Mouse (Mus musculus): Measurements from ENCODE around the gene AI481877. TPM values are rescaled to one million over a fixed set of nuclear protein-coding genes. Genes with fewer than 3 reads are reported as not detected.

The AI481877 gene
- polyA plus RNA-seq, 1 experiment: not detected

GRCm38 (mm10) chr4:59173181-59173922 is 34.6 kb upstream of the AI481877 start:
- whole genome bisulfite sequencing: 84% methylated on average over 2 of the region's 2 CpGs

GRCm38 (mm10) chr4:59172616-59173015 is 33.8 kb upstream of the AI481877 start:
- H3K4me1 ChIP-seq (ENCODE audit: control insufficient read depth, insufficient read depth, low read length): no peaks in the 10 kb centered on the region
- no peak overlapping the region for H3K4me3 ChIP-seq (replicated peaks; ENCODE audit: insufficient read depth, low read depth, low read length)
- no peak overlapping the region for H3K27ac ChIP-seq (ENCODE audit: insufficient read depth, low read length)
- WGBS: 36% methylated on average over 2 of the region's 2 CpGs
- H3K27me3 ChIP-seq (ENCODE audit: control insufficient read depth, insufficient read depth, low read length): no peaks in the 10 kb centered on the region
- no peak for TF ChIP-seq CTCF (IDR thresholded peaks at IDR 0.05; ENCODE audit: borderline replicate concordance, insufficient read depth, low read depth, low read length)
- TF ChIP-seq POLR2A (IDR thresholded peaks at IDR 0.05; ENCODE audit: borderline replicate concordance, insufficient read depth, low read length): no peak
- no peak for DNase-seq

More at GRCm38 (mm10) chr4:59173181-59173922, 34.6 kb upstream of the AI481877 start:
- H3K4me1 ChIP-seq (ENCODE audit: control insufficient read depth, insufficient read depth, low read length): no peaks in the 10 kb centered on the region
- DNase-seq: no peak
- H3K27me3 ChIP-seq (ENCODE audit: control insufficient read depth, insufficient read depth, low read length): no peaks in the 10 kb centered on the region
- H3K4me3 ChIP-seq (replicated peaks; ENCODE audit: insufficient read depth, low read depth, low read length): no peak overlapping the region
- no peak overlapping the region for H3K27ac ChIP-seq (ENCODE audit: insufficient read depth, low read length)
- TF ChIP-seq POLR2A (IDR thresholded peaks at IDR 0.05; ENCODE audit: borderline replicate concordance, insufficient read depth, low read length) (no peak), CTCF (IDR thresholded peaks at IDR 0.05; ENCODE audit: borderline replicate concordance, insufficient read depth, low read depth, low read length) (no peak)

GRCm38 (mm10) chr4:59169981-59170380 is 31.2 kb upstream of the AI481877 start:
- Histone ChIP-seq H3K4me3 (replicated peaks; ENCODE audit: insufficient read depth, low read depth, low read length) (no peak overlapping the region), H3K4me1 (ENCODE audit: control insufficient read depth, insufficient read depth, low read length) (no peaks in the 10 kb centered on the region), H3K27me3 (ENCODE audit: control insufficient read depth, insufficient read depth, low read length) (no peaks in the 10 kb centered on the region), H3K27ac (ENCODE audit: insufficient read depth, low read length) (no peak overlapping the region)
- 75% methylated on average over 5 of the region's 5 CpGs for WGBS
- DNase-seq: no peak
- TF ChIP-seq POLR2A (IDR thresholded peaks at IDR 0.05; ENCODE audit: borderline replicate concordance, insufficient read depth, low read length): no peak
- no peak for TF ChIP-seq CTCF (IDR thresholded peaks at IDR 0.05; ENCODE audit: borderline replicate concordance, insufficient read depth, low read depth, low read length)

- Histone ChIP-seq H3K27me3 (ENCODE audit: control insufficient read depth, insufficient read depth, low read length) (no peaks in the 10 kb centered on the region), H3K27ac (ENCODE audit: insufficient read depth, low read length) (no peak overlapping the region), H3K4me3 (replicated peaks; ENCODE audit: insufficient read depth, low read depth, low read length) (no peak overlapping the region), H3K4me1 (ENCODE audit: control insufficient read depth, insufficient read depth, low read length) (no peaks in the 10 kb centered on the region)
- DNase-seq: no peak
- TF ChIP-seq CTCF (IDR thresholded peaks at IDR 0.05; ENCODE audit: borderline replicate concordance, insufficient read depth, low read depth, low read length): no peak
- WGBS: 96% methylated on average over 2 of the region's 2 CpGs
Observed at GRCm38 (mm10) chr4:59167251-59167847, 28.6 kb upstream of the AI481877 start.

- DNase-seq: no peak
- Histone ChIP-seq H3K27me3 (ENCODE audit: control insufficient read depth, insufficient read depth, low read length) (no peaks in the 10 kb centered on the region), H3K27ac (ENCODE audit: insufficient read depth, low read length) (no peak overlapping the region), H3K4me3 (replicated peaks; ENCODE audit: insufficient read depth, low read depth, low read length) (no peak overlapping the region), H3K4me1 (ENCODE audit: control insufficient read depth, insufficient read depth, low read length) (no peaks in the 10 kb centered on the region)
- 92% methylated on average over 2 of the region's 2 CpGs for WGBS
- no peak for TF ChIP-seq POLR2A (IDR thresholded peaks at IDR 0.05; ENCODE audit: borderline replicate concordance, insufficient read depth, low read length)
Observed at GRCm38 (mm10) chr4:59164034-59164433, 25.3 kb upstream of the AI481877 start.

- H3K4me3 ChIP-seq (replicated peaks; ENCODE audit: insufficient read depth, low read depth, low read length): no peak overlapping the region
- no peaks in the 10 kb centered on the region for H3K27me3 ChIP-seq (ENCODE audit: control insufficient read depth, insufficient read depth, low read length)
- TF ChIP-seq POLR2A (IDR thresholded peaks at IDR 0.05; ENCODE audit: borderline replicate concordance, insufficient read depth, low read length) (no peak), CTCF (IDR thresholded peaks at IDR 0.05; ENCODE audit: borderline replicate concordance, insufficient read depth, low read depth, low read length) (no peak)
- no peak for DNase-seq
- no peaks in the 10 kb centered on the region for H3K4me1 ChIP-seq (ENCODE audit: control insufficient read depth, insufficient read depth, low read length)
- 78% methylated on average over 8 of the region's 8 CpGs for WGBS
- no peak overlapping the region for H3K27ac ChIP-seq (ENCODE audit: insufficient read depth, low read length)
Observed at GRCm38 (mm10) chr4:59160959-59161670, 22.3 kb upstream of the AI481877 start.

GRCm38 (mm10) chr4:59160289-59160688 is 21.5 kb upstream of the AI481877 start:
- no peak overlapping the region for H3K4me3 ChIP-seq (replicated peaks; ENCODE audit: insufficient read depth, low read depth, low read length)
- WGBS: 90% methylated on average over 5 of the region's 5 CpGs
- H3K27ac ChIP-seq (ENCODE audit: insufficient read depth, low read length): no peak overlapping the region
- H3K4me1 ChIP-seq (ENCODE audit: control insufficient read depth, insufficient read depth, low read length): no peaks in the 10 kb centered on the region
- DNase-seq: no peak
- TF ChIP-seq POLR2A (IDR thresholded peaks at IDR 0.05; ENCODE audit: borderline replicate concordance, insufficient read depth, low read length): no peak
- TF ChIP-seq CTCF (IDR thresholded peaks at IDR 0.05; ENCODE audit: borderline replicate concordance, insufficient read depth, low read depth, low read length): no peak
- no peaks in the 10 kb centered on the region for H3K27me3 ChIP-seq (ENCODE audit: control insufficient read depth, insufficient read depth, low read length)

GRCm38 (mm10) chr4:59157654-59158053 is 18.9 kb upstream of the AI481877 start:
- no peak for DNase-seq
- 84% methylated on average over 2 of the region's 2 CpGs for WGBS
- Histone ChIP-seq H3K27me3 (ENCODE audit: control insufficient read depth, insufficient read depth, low read length) (no peaks in the 10 kb centered on the region), H3K27ac (ENCODE audit: insufficient read depth, low read length) (no peak overlapping the region), H3K4me1 (ENCODE audit: control insufficient read depth, insufficient read depth, low read length) (no peaks in the 10 kb centered on the region), H3K4me3 (replicated peaks; ENCODE audit: insufficient read depth, low read depth, low read length) (no peak overlapping the region)
- TF ChIP-seq CTCF (IDR thresholded peaks at IDR 0.05; ENCODE audit: borderline replicate concordance, insufficient read depth, low read depth, low read length) (no peak), POLR2A (IDR thresholded peaks at IDR 0.05; ENCODE audit: borderline replicate concordance, insufficient read depth, low read length) (no peak)
